24 mouse cellular contexts compared by ENCODE assay signal in genomic region chr9:15337776-15338175, GRCm38 (mm10). TPM values are rescaled to one million over a fixed set of nuclear protein-coding genes. Genes with fewer than 3 reads are reported as not detected.
A peak's percentile ranks its signal among the peaks of the same experiment; 100 is the strongest.
DNase-seq lines count a peak whose midpoint lies in the region; ATAC-seq and TF ChIP-seq lines count a peak whose summit lies in the region.
"Had no signal": no experiment of that assay in that cellular context is flagged by ENCODE, and none has a peak within 500 bp of the region (broad histone marks: within the 10 kb centered on the region; RNA-seq: fewer than 3 reads in every experiment).

No protein-coding gene starts in this region.

- WGBS in kidney, adult 2 months: 67% methylated on average over 4 of the region's 4 CpGs
- WGBS in kidney, embryonic 15.5 days: 86% methylated on average over 4 of the region's 4 CpGs

- no peak overlapping the region for H3K4me2 ChIP-seq in kidney, embryonic 15.5 days
- H3K4me2 ChIP-seq: embryonic facial prominence, embryonic 13.5 days; forebrain, embryonic 12.5 days; forebrain, embryonic 15.5 days; hindbrain, embryonic 12.5 days; hindbrain, embryonic 15.5 days had no signal

- H3K36me3 ChIP-seq in kidney, adult 2 months (ENCODE audit: control insufficient read depth, insufficient read depth, low read length): peaks cover 9% of the 10 kb centered on the region
- H3K36me3 ChIP-seq in kidney, embryonic 15.5 days: peaks cover 92% of the 10 kb centered on the region

- ATAC-seq in kidney, embryonic 15.5 days (replicated peaks; ENCODE audit: low FRiP score): no peak
- ATAC-seq: CD4-positive, CD25-positive, alpha-beta regulatory T cell, adult 4 months; forebrain, embryonic 15.5 days had no signal

- no peak overlapping the region for H3K9ac ChIP-seq in kidney, embryonic 15.5 days
- H3K9ac ChIP-seq: embryonic facial prominence, embryonic 13.5 days; forebrain, embryonic 12.5 days; forebrain, embryonic 15.5 days; hindbrain, embryonic 12.5 days; hindbrain, embryonic 15.5 days had no signal

- no peaks in the 10 kb centered on the region for H3K27me3 ChIP-seq in kidney, adult 2 months (replicated peaks; ENCODE audit: control insufficient read depth, insufficient read depth, low read length)
- no peaks in the 10 kb centered on the region for H3K27me3 ChIP-seq in kidney, embryonic 15.5 days
- H3K27me3 ChIP-seq: embryonic facial prominence, embryonic 13.5 days; forebrain, embryonic 12.5 days; forebrain, embryonic 15.5 days; hindbrain, embryonic 12.5 days; hindbrain, embryonic 15.5 days had no signal

- no peaks in the 10 kb centered on the region for H3K9me3 ChIP-seq in kidney, embryonic 15.5 days (replicated peaks)
- H3K9me3 ChIP-seq: embryonic facial prominence, embryonic 10.5 days; embryonic facial prominence, embryonic 13.5 days; forebrain, embryonic 12.5 days; forebrain, embryonic 15.5 days; heart, embryonic 10.5 days; hindbrain, embryonic 12.5 days; hindbrain, embryonic 15.5 days had no signal

- no peaks in the 10 kb centered on the region for H3K4me1 ChIP-seq in kidney, adult 2 months (ENCODE audit: control insufficient read depth, insufficient read depth, low read length)
- no peaks in the 10 kb centered on the region for H3K4me1 ChIP-seq in kidney, embryonic 15.5 days
- H3K4me1 ChIP-seq: embryonic facial prominence, embryonic 10.5 days; embryonic facial prominence, embryonic 13.5 days; forebrain, embryonic 12.5 days; forebrain, embryonic 15.5 days; heart, embryonic 10.5 days; hindbrain, embryonic 12.5 days; hindbrain, embryonic 15.5 days had no signal

- no peak overlapping the region for H3K4me3 ChIP-seq in kidney, adult 2 months (ENCODE audit: insufficient read depth, low read depth, low read length)
- no peak overlapping the region for H3K4me3 ChIP-seq in kidney, embryonic 15.5 days (replicated peaks)
- H3K4me3 ChIP-seq: embryonic facial prominence, embryonic 10.5 days; embryonic facial prominence, embryonic 13.5 days; erythroblast, embryonic 14.5 days; forebrain, embryonic 12.5 days; forebrain, embryonic 15.5 days; heart, embryonic 10.5 days; hindbrain, embryonic 12.5 days; hindbrain, embryonic 15.5 days had no signal

- H3K27ac ChIP-seq in kidney, adult 2 months (ENCODE audit: insufficient read depth, low read depth, low read length): no peak overlapping the region
- H3K27ac ChIP-seq in kidney, embryonic 15.5 days: no peak overlapping the region
- H3K27ac ChIP-seq: embryonic facial prominence, embryonic 10.5 days; embryonic facial prominence, embryonic 13.5 days; forebrain, embryonic 12.5 days; forebrain, embryonic 15.5 days; heart, embryonic 10.5 days; hindbrain, embryonic 12.5 days; hindbrain, embryonic 15.5 days had no signal

- no peak for TF ChIP-seq CTCF in kidney, adult 2 months (conservative IDR thresholded peaks at IDR 0.05; ENCODE audit: insufficient read depth, insufficient read length, low read depth, low read length)

- DNase-seq in kidney, adult 2 months: peak; percentile 74
- peak; percentile 20 for DNase-seq in kidney, postnatal 10 days
- DNase-seq in kidney, postnatal 25 days: peak; percentile 30 to 56
- no peak for DNase-seq in ovary, postnatal 10 days (ENCODE audit: low spot score)
- no peak for DNase-seq in heart, adult 8-10 months (ENCODE audit: low spot score)
- DNase-seq: adrenal gland, adult 2 months; adrenal gland, postnatal 25 days; cerebellum, adult 11-12 months; cerebellum, adult 8-10 months; cerebellum, postnatal 10 days; cerebellum, postnatal 36 days; embryo, embryonic 11 days; gastrocnemius, postnatal 25 days; heart, adult 18-20 months had no signal

- no peak for TF ChIP-seq POLR2A in kidney, adult 2 months (IDR thresholded peaks at IDR 0.05; ENCODE audit: low read depth, low read length)

RNA-seq across cellular contexts. Expression of gene Cep295, which starts 19.8 kb away (rescaled TPM):
- 2.9 and 3.1 TPM in 2 replicates for polyA plus RNA-seq in kidney, adult 2 months (2012; rRNA removed)
- 16.8 and 18.2 TPM in 2 replicates for polyA plus RNA-seq in kidney, embryonic 15.5 days (2015; fragmentation: Nextera tagmentation; extraction: Ambion mirVana)
- total RNA-seq in heart, adult 8-10 months (2022): 1 to 10 TPM; 4.3 to 5.5 (median 5.3) TPM

RNA-seq across cellular contexts. Expression of gene 4931406C07Rik, which starts 31.5 kb away (rescaled TPM):
- 137 and 184 TPM in 2 replicates for polyA plus RNA-seq in kidney, adult 2 months (2012; rRNA removed)
- polyA plus RNA-seq in kidney, embryonic 15.5 days (2015; fragmentation: Nextera tagmentation; extraction: Ambion mirVana): 18.2 and 20.7 TPM in 2 replicates
- total RNA-seq in heart, adult 8-10 months (2022): 1 to 10 TPM; 5.0 to 7.2 (median 5.7) TPM

RNA-seq across cellular contexts. Expression of gene Taf1d, which starts 31.8 kb away (rescaled TPM):
- 8.9 and 11.5 TPM in 2 replicates for polyA plus RNA-seq in kidney, adult 2 months (2012; rRNA removed)
- polyA plus RNA-seq in kidney, embryonic 15.5 days (2015; fragmentation: Nextera tagmentation; extraction: Ambion mirVana): 94.4 and 94.9 TPM in 2 replicates
- 10 to 100 TPM; 20.3 to 33.5 (median 26.0) TPM for total RNA-seq in heart, adult 8-10 months (2022)

RNA-seq across cellular contexts. Expression of gene Med17, which starts 58.0 kb away (rescaled TPM):
- 20.5 and 21.3 TPM in 2 replicates for polyA plus RNA-seq in kidney, adult 2 months (2012; rRNA removed)
- 35.4 and 39.2 TPM in 2 replicates for polyA plus RNA-seq in kidney, embryonic 15.5 days (2015; fragmentation: Nextera tagmentation; extraction: Ambion mirVana)
- total RNA-seq in heart, adult 8-10 months (2022): 10 to 100 TPM; 14.0 to 17.9 (median 16.1) TPM

Comparison
In these comparisons a context has a peak if more than half of its experiments do, and no peak if none do; other contexts are left out.
1. DNase-seq: peak in kidney, adult 2 months (single experiment), kidney, postnatal 10 days (single experiment) and kidney, postnatal 25 days (2 of 2); none in ovary, postnatal 10 days (single experiment) and heart, adult 8-10 months (single experiment).